Mouse (Mus musculus) E14TG2a.4 (cell line): ENCODE measurements around the gene Gtf2h3.
"Not testable (repeated sequence)": the region's sequence is repeated elsewhere in the genome, so short reads cannot be mapped to it uniquely, and the experiment has no call there.

Experiments used
- H3K27me3 ChIP-seq: 2 replicates; pipeline ENCODE4 v1.6.1; 2014; ENCODE audit warnings: low read length, control low read depth; ENCODE audit not compliant: insufficient read depth
- H3K36me3 ChIP-seq: 2 replicates; pipeline ENCODE4 v1.6.1; 2014; ENCODE audit warnings: low read length, control low read depth; ENCODE audit not compliant: insufficient read depth
- H3K4me1 ChIP-seq: replicated peaks from 2 replicates; pipeline ENCODE4 v1.6.1; 2014; ENCODE audit warnings: low read depth, low read length, control low read depth
- H3K4me3 ChIP-seq: replicated peaks from 2 replicates; pipeline ENCODE4 v1.5.1; 2014; ENCODE audit warnings: mild to moderate bottlenecking, low read length
- H3K9me3 ChIP-seq: 2 replicates; pipeline ENCODE4 v1.6.1; 2014; ENCODE audit warnings: low read length, control low read depth
- CTCF ChIP-seq: conservative IDR thresholded peaks from 2 replicates; pipeline ENCODE4 v1.5.1; 2014; ENCODE audit warnings: low read length
- NANOG ChIP-seq: IDR thresholded peaks from 2 replicates; pipeline ENCODE4 v1.6.1; 2014; ENCODE audit warnings: borderline replicate concordance, low read length, mixed read lengths
- POU5F1 ChIP-seq: IDR thresholded peaks from 2 replicates; pipeline ENCODE4 v1.6.1; 2014; ENCODE audit warnings: low read length, borderline replicate concordance

Gene Gtf2h3

GRCm38 (mm10) chr5:124538813-124539792, 39.8 kb upstream of the Gtf2h3 start:
- H3K9me3 ChIP-seq: no peaks in the 10 kb centered on the region
- H3K4me3 ChIP-seq: no peak overlapping the region
- peaks cover 54% of the 10 kb centered on the region for H3K4me1 ChIP-seq
- TF ChIP-seq NANOG (no peak), POU5F1 (no peak), CTCF (peak; percentile 23; the same call in 1 of the 2 replicates)
- H3K27me3 ChIP-seq: no peaks in the 10 kb centered on the region
- peaks cover 20% of the 10 kb centered on the region for H3K36me3 ChIP-seq

- Histone ChIP-seq H3K36me3 (peaks cover 28% of the 10 kb centered on the region), H3K4me1 (peaks cover 62% of the 10 kb centered on the region), H3K9me3 (no peaks in the 10 kb centered on the region), H3K4me3 (peak overlapping the region; percentile 98), H3K27me3 (no peaks in the 10 kb centered on the region)
- TF ChIP-seq NANOG: no peak
- no peak for TF ChIP-seq POU5F1
- no peak for TF ChIP-seq CTCF
Observed at GRCm38 (mm10) chr5:124539905-124540304, 39.0 kb upstream of the Gtf2h3 start.

- TF ChIP-seq NANOG: no peak
- no peak for TF ChIP-seq POU5F1
- TF ChIP-seq CTCF: no peak
- H3K27me3 ChIP-seq: no peaks in the 10 kb centered on the region
- peak within 1 kb of the TSS; percentile 98 for H3K4me3 ChIP-seq
- H3K9me3 ChIP-seq: no peaks in the 10 kb centered on the region
- H3K36me3 ChIP-seq: peaks cover 33% of the 10 kb centered on the region
- H3K4me1 ChIP-seq: peaks cover 67% of the 10 kb centered on the region
Observed at GRCm38 (mm10) chr5:124540383-124540786, 38.6 kb upstream of the Gtf2h3 start, which contains the start of gene Tmed2. TSS of gene Tmed2 (plus strand) at chr5:124540695.

- Histone ChIP-seq H3K36me3 (peaks cover 39% of the 10 kb centered on the region), H3K4me1 (peaks cover 68% of the 10 kb centered on the region), H3K9me3 (no peaks in the 10 kb centered on the region), H3K27me3 (no peaks in the 10 kb centered on the region), H3K4me3 (peak overlapping the region; percentile 98)
- TF ChIP-seq NANOG (no peak), CTCF (no peak), POU5F1 (no peak)
Observed at GRCm38 (mm10) chr5:124540905-124541601, 37.9 kb upstream of the Gtf2h3 start.

- TF ChIP-seq NANOG: no peak
- no peak for TF ChIP-seq CTCF
- TF ChIP-seq POU5F1: no peak
- H3K4me3 ChIP-seq: peak overlapping the region; percentile 98
- H3K27me3 ChIP-seq: no peaks in the 10 kb centered on the region
- H3K9me3 ChIP-seq: no peaks in the 10 kb centered on the region
- H3K4me1 ChIP-seq: peaks cover 68% of the 10 kb centered on the region
- H3K36me3 ChIP-seq: peaks cover 45% of the 10 kb centered on the region
Observed at GRCm38 (mm10) chr5:124541602-124541973, 37.4 kb upstream of the Gtf2h3 start.

GRCm38 (mm10) chr5:124550737-124551136, 28.2 kb upstream of the Gtf2h3 start:
- H3K4me1 ChIP-seq: peaks cover 39% of the 10 kb centered on the region
- not testable (repeated sequence) for H3K4me3 ChIP-seq, H3K27me3 ChIP-seq, H3K9me3 ChIP-seq
- H3K36me3 ChIP-seq: peaks cover 53% of the 10 kb centered on the region

- not testable (repeated sequence) for H3K9me3 ChIP-seq, H3K27me3 ChIP-seq
- peaks cover 31% of the 10 kb centered on the region for H3K4me1 ChIP-seq
- peaks cover 53% of the 10 kb centered on the region for H3K36me3 ChIP-seq
- H3K4me3 ChIP-seq: peak overlapping the region; percentile 100
Observed at GRCm38 (mm10) chr5:124551349-124552093, 27.4 kb upstream of the Gtf2h3 start.

GRCm38 (mm10) chr5:124552094-124552472, 26.9 kb upstream of the Gtf2h3 start:
- Histone ChIP-seq H3K36me3 (peaks cover 53% of the 10 kb centered on the region), H3K4me3 (peak overlapping the region; percentile 100), H3K4me1 (peaks cover 30% of the 10 kb centered on the region), H3K9me3 (no peaks in the 10 kb centered on the region), H3K27me3 (no peaks in the 10 kb centered on the region)
- TF ChIP-seq POU5F1 (no peak), NANOG (no peak), CTCF (no peak)
